Mouse (Mus musculus) stomach, embryonic 14.5 days (tissue): ENCODE measurements around the gene Pitpnm3. TPM values are rescaled to one million over a fixed set of nuclear protein-coding genes. Genes with fewer than 3 reads are reported as not detected.
"Not testable (repeated sequence)": the region's sequence is repeated elsewhere in the genome, so short reads cannot be mapped to it uniquely, and the experiment has no call there.

ENCODE experiments used
- ATAC-seq: fragments of 200-750 bp; cut with Nextera tagmentation; 2 replicates; pipeline ENCODE4 v1.8.0; 2017; ENCODE audit warnings: low read depth, moderate TSS enrichment; ENCODE audit not compliant: insufficient number of reproducible peaks, insufficient read depth, low FRiP score
- H3K27ac ChIP-seq: fragments of 300-500 bp; sonication (generic); 2 replicates; pipeline ENCODE4 v1.5.1; 2014; ENCODE audit warnings: mild to moderate bottlenecking, low read length, moderate library complexity, mixed read lengths
- H3K27me3 ChIP-seq: fragments of 300-500 bp; sonication (generic); 2 replicates; pipeline ENCODE4 v1.6.1; 2014; ENCODE audit warnings: low read length, control low read depth, mixed read lengths; ENCODE audit not compliant: control insufficient read depth, insufficient read depth
- H3K36me3 ChIP-seq: fragments of 300-500 bp; sonication (generic); 2 replicates; pipeline ENCODE4 v1.6.1; 2014; ENCODE audit warnings: mild to moderate bottlenecking, control low read depth, low read length, moderate library complexity, mixed read lengths; ENCODE audit not compliant: control insufficient read depth, insufficient read depth
- H3K4me1 ChIP-seq: fragments of 300-500 bp; sonication (generic); 2 replicates; pipeline ENCODE4 v1.6.1; 2014; ENCODE audit warnings: low read length, control low read depth, mixed read lengths; ENCODE audit not compliant: control insufficient read depth, insufficient read depth
- H3K4me2 ChIP-seq: fragments of 300-500 bp; sonication (generic); replicated peaks from 2 replicates; pipeline ENCODE4 v1.6.1; 2014; ENCODE audit warnings: low read depth, low read length, control low read depth
- H3K4me3 ChIP-seq: fragments of 300-500 bp; sonication (generic); 2 replicates; pipeline ENCODE4 v1.5.1; 2014; ENCODE audit warnings: low read depth, low read length, control low read depth
- H3K9ac ChIP-seq: fragments of 300-500 bp; sonication (generic); replicated peaks from 2 replicates; pipeline ENCODE4 v1.6.1; 2014; ENCODE audit warnings: low read depth, mild to moderate bottlenecking, control low read depth, low read length, moderate library complexity, mixed read lengths
- H3K9me3 ChIP-seq: fragments of 300-500 bp; sonication (generic); 2 replicates; pipeline ENCODE4 v1.6.1; 2016; ENCODE audit warnings: low read depth, low read length, control low read depth; ENCODE audit not compliant: control insufficient read depth
- WGBS: fragments of 180-500 bp; shearing (Covaris S2); extraction: QIAGEN DNeasy Blood & Tissue Kit; methylation state at CpG from one replicate; pipeline ENCODE4 v1.1.7; 2014; 5-methylcytosine and 5-hydroxymethylcytosine counted together
- polyA plus RNA-seq: library from polyadenylated mRNA; unstranded; fragments of >200 nt; fragmentation: Nextera tagmentation; extraction: Ambion mirVana; gene quantifications from 2 replicates; pipeline ENCODE4 v1.2.1, GENCODE M21; 2014

Gene Pitpnm3
- polyA plus RNA-seq, 1 experiment from 2014 or later: 0.52 TPM

DNA sequence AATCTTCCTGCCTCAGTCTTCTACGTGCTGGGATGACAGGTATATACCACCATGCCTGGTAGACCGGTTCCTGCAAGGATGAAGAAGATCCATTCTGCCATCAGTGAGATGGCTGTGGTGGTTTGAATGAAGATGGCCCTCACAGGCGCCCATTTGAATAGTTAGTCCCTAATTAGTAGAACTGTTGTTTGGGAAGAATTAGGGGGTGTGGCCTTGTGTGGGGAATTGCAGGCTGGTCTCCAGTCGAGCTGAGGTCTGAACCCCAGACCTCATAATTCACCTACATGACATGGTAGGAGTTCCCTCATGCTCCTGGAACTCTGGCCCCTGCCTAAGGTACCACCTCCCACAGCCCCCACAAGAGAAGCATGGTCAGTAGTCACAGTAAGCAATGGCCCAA is 36.3 kb upstream of the Pitpnm3 start:
- not testable (repeated sequence) for ATAC-seq, H3K4me1 ChIP-seq, H3K4me3 ChIP-seq, H3K9ac ChIP-seq, H3K9me3 ChIP-seq, H3K27me3 ChIP-seq, H3K27ac ChIP-seq, H3K4me2 ChIP-seq
- WGBS: 79% methylated on average over 4 of the region's 4 CpGs
- H3K36me3 ChIP-seq: peaks cover 29% of the 10 kb centered on the region

DNA sequence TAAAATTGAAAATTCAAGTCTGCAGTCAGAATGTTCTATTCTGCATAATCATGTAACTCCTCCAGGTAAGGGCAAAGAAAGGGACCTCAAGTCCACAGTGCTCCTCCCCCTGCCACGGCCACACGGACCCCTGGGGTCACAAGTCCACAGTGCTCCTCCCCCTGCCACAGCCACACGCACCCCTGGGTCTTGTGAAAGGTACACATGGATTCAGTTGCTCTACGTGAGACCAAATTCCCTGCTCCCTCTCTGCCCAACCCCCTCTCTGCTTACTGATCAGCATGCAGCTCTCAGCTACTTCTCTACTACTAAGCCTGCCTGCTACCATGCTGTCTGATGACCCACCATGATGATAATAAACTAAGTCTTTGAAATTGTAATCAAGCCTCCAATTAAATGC is 34.3 kb upstream of the Pitpnm3 start:
- 69% methylated on average over 4 of the region's 4 CpGs for WGBS
- no peaks in the 10 kb centered on the region for H3K4me1 ChIP-seq
- ATAC-seq: no peak
- H3K9ac ChIP-seq: 0 out of 2 replicates have a peak overlapping the region, but pooled peaks have one; percentile 1
- H3K4me2 ChIP-seq: no peak overlapping the region
- no peak overlapping the region for H3K27ac ChIP-seq
- H3K9me3 ChIP-seq: no peaks in the 10 kb centered on the region
- no peak overlapping the region for H3K4me3 ChIP-seq
- no peaks in the 10 kb centered on the region for H3K27me3 ChIP-seq
- H3K36me3 ChIP-seq: peaks cover 27% of the 10 kb centered on the region

DNA sequence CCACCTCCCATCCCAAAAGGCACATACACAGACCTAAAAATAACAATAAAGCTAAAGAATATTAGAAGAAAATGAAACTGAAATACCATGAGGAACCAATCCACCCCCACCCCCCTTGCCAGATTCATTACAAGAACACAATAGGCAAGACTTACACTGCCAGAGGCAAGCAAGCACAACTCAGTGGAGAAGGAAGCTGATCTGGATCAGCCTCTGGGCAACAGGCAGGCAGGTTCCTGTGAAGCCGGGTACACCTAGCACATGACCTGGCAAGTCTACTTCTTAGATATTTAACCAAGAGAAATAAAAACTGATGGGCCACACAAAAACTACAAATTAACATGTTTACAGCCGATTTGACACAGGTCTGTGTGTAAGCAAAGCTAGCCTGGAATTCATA is 27.6 kb upstream of the Pitpnm3 start:
- Histone ChIP-seq H3K4me2 (no peak overlapping the region), H3K4me1 (no peaks in the 10 kb centered on the region), H3K9ac (no peak overlapping the region), H3K4me3 (no peak overlapping the region), H3K36me3 (peaks cover 26% of the 10 kb centered on the region), H3K27ac (no peak overlapping the region), H3K27me3 (no peaks in the 10 kb centered on the region), H3K9me3 (no peaks in the 10 kb centered on the region)
- 92% methylated on average over 2 of the region's 2 CpGs for WGBS
- ATAC-seq: no peak

GRCm38 (mm10) chr11:72156624-72157023 is 21.0 kb upstream of the Pitpnm3 start:
- Histone ChIP-seq H3K27ac (peak overlapping the region; percentile 44; the same call in 1 of the 2 replicates), H3K36me3 (peaks cover 19% of the 10 kb centered on the region), H3K4me3 (no peak overlapping the region), H3K9me3 (no peaks in the 10 kb centered on the region), H3K4me1 (peaks cover 10% of the 10 kb centered on the region; the same call in 1 of the 2 replicates), H3K27me3 (no peaks in the 10 kb centered on the region), H3K9ac (no peak overlapping the region), H3K4me2 (no peak overlapping the region)
- 54% methylated on average over 2 of the region's 2 CpGs for WGBS
- ATAC-seq: no peak

DNA sequence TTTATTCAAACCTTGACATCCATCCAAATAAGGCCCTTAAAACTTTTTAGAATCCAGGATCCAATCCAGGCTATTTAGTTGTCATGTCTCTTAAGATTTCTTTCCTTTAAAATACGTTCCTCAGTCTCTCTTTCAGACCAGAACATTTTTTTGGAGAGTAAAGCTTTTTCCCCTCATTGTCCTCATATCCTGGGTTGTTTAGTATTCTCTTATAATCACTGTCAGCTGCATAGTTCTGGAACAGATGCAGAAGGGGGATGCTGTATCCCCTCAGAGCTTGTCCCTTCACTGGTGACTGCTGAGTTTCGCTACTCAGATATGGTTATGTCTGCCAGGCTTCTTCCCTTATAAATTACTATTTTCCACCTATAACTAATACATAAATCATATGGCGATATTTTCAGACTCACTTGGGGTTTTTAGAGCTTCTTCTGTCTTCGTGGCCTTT is 20.4 kb upstream of the Pitpnm3 start:
- Histone ChIP-seq H3K27ac (peak overlapping the region; percentile 44; the same call in 1 of the 2 replicates), H3K9ac (no peak overlapping the region), H3K27me3 (no peaks in the 10 kb centered on the region), H3K4me3 (no peak overlapping the region), H3K4me2 (no peak overlapping the region), H3K9me3 (no peaks in the 10 kb centered on the region), H3K36me3 (peaks cover 19% of the 10 kb centered on the region), H3K4me1 (peaks cover 10% of the 10 kb centered on the region; the same call in 1 of the 2 replicates)
- WGBS: 54% methylated on average over 4 of the region's 4 CpGs
- no peak for ATAC-seq

GRCm38 (mm10) chr11:72155186-72155980 is 19.8 kb upstream of the Pitpnm3 start:
- peaks cover 19% of the 10 kb centered on the region for H3K36me3 ChIP-seq
- peak; percentile 44; the same call in 1 of the 2 replicates for ATAC-seq
- 66% methylated on average over 11 of the region's 11 CpGs for WGBS

DNA sequence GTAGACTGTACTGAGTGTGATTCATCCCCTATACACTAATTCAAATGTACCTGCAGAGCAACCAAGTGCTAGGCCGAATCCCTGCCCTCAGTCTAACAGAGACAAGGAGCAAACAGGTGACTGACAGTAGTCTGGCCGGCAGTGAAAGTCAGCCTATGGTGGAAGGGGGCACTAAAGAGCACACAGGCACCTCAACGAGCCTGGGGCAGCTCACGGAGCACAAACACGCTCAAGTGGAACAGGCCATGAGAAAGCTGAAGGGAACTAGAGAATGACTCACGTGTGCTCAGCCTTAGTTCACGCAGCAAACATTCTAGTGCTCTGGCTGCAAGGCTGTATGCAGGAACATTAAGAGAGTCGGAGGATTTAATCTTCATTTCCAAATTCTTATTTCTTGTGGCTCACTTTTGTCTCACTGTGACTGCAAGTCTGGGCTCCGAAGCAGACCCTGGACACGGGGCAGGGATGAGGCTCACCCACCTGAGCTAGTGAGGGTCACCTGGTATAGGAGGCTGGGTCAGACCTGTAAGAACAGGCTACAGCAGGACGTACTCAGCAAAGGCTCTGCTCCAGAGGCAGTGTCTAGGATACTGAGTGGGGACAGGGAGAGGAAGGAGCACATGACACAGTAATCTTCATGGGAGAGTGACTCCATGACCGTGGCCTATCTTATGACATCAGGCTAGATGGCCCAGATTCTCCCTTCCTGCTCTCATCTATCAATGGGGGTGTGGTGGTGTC is 17.7 kb upstream of the Pitpnm3 start:
- no peak for ATAC-seq
- Histone ChIP-seq H3K4me1 (peaks cover 10% of the 10 kb centered on the region; the same call in 1 of the 2 replicates), H3K4me3 (no peak overlapping the region), H3K27ac (no peak overlapping the region), H3K9ac (no peak overlapping the region), H3K4me2 (no peak overlapping the region), H3K27me3 (no peaks in the 10 kb centered on the region), H3K36me3 (peaks cover 9% of the 10 kb centered on the region), H3K9me3 (no peaks in the 10 kb centered on the region)
- WGBS: 84% methylated on average over 12 of the region's 12 CpGs

More at GRCm38 (mm10) chr11:72155186-72155980, 19.8 kb upstream of the Pitpnm3 start:
- Histone ChIP-seq H3K4me1 (peaks cover 10% of the 10 kb centered on the region; the same call in 1 of the 2 replicates), H3K4me2 (no peak overlapping the region), H3K4me3 (no peak overlapping the region), H3K9ac (no peak overlapping the region), H3K27ac (peak overlapping the region; percentile 70), H3K27me3 (no peaks in the 10 kb centered on the region), H3K9me3 (no peaks in the 10 kb centered on the region)

GRCm38 (mm10) chr11:72151120-72151519 is 15.5 kb upstream of the Pitpnm3 start:
- ATAC-seq: peak; percentile 20; the same call in 1 of the 2 replicates
- no peak overlapping the region for H3K4me2 ChIP-seq
- peaks cover 6% of the 10 kb centered on the region; the same call in 1 of the 2 replicates for H3K36me3 ChIP-seq
- no peaks in the 10 kb centered on the region for H3K27me3 ChIP-seq
- no peak overlapping the region for H3K9ac ChIP-seq
- H3K4me3 ChIP-seq: no peak overlapping the region
- H3K27ac ChIP-seq: no peak overlapping the region
- 49% methylated on average over 2 of the region's 2 CpGs for WGBS
- peaks cover 7% of the 10 kb centered on the region; the same call in 1 of the 2 replicates for H3K4me1 ChIP-seq
- H3K9me3 ChIP-seq: no peaks in the 10 kb centered on the region
